Mouse (Mus musculus): Measurements from ENCODE around the gene Col4a5. TPM values are rescaled to one million over a fixed set of nuclear protein-coding genes. Genes with fewer than 3 reads are reported as not detected.
A peak's percentile ranks its signal among the peaks of the same experiment; 100 is the strongest.

Gene Col4a5
- total and polyA plus RNA-seq, 3 experiments: not detected

DNA sequence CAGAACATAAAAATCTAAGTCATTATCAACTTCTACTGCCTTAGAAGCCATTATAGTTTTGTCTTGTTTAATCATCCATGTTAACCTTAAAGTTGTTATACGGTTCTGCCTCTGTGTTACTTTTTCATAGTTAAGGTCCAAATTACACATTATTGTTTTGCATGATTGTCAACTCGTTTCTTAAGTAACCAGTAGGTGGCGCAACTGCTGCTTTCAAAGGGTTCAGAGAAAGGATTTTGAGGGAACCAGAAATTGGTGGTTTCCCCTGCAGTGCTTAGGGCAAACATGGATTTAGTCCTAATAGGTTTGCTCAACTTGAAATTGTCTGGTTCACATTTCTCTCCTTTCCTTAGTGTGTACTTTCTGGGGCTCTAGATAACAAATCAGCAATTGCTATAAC lies 115.1 kb downstream of the Col4a5 start:
- TF ChIP-seq CHD1 (IDR thresholded peaks at IDR 0.05; ENCODE audit: low read depth, low read length) (no peak), RAD21 (IDR thresholded peaks at IDR 0.05; ENCODE audit: low read depth, low read length) (peak; percentile 49), USF1 (IDR thresholded peaks at IDR 0.05; ENCODE audit: low read depth, low read length) (no peak), CTCF (conservative IDR thresholded peaks at IDR 0.05 in 1 of 2, IDR thresholded peaks at IDR 0.05 in 1 of 2; ENCODE audit: low read depth in 2 of 2, low read length in 2 of 2) (peak in 1 of 2 experiments; percentile 60; a peak in 2 of 4 replicates), RCOR1 (conservative IDR thresholded peaks at IDR 0.05; ENCODE audit: low read depth, low read length) (no peak), CHD2 (IDR thresholded peaks at IDR 0.05; ENCODE audit: low read length) (no peak), ZNF384 (IDR thresholded peaks at IDR 0.05; ENCODE audit: low read depth, low read length) (no peak), SMC3 (IDR thresholded peaks at IDR 0.05; ENCODE audit: low read depth, low read length) (peak; percentile 37; the same call in 1 of the 2 replicates)
- no peak overlapping the region for H3K4me3 ChIP-seq (replicated peaks in 1 of 3; ENCODE audit: low read depth in 2 of 3, low read length in 2 of 3, poor library complexity in 1 of 3)
- DNase-seq (ENCODE audit: extremely low read depth): peak; percentile 53
- dilution Hi-C loops (cut with MboI; ENCODE audit: extremely low pct_ligation_motif_present, extremely low pct_unique_long_range_greater_than_20kb, low sequenced_read_pairs) (no loop called here), in situ Hi-C loops (cut with MboI; ENCODE audit: low pct_ligation_motif_present, low pct_unique_long_range_greater_than_20kb, low sequenced_read_pairs) (no loop called here)
- no peaks in the 10 kb centered on the region for H3K4me1 ChIP-seq (ENCODE audit: control insufficient read depth in 1 of 2, insufficient read depth in 2 of 2)
- H3K27ac ChIP-seq (ENCODE audit: insufficient read depth, low read depth): no peak overlapping the region
- no peaks in the 10 kb centered on the region for H3K79me2 ChIP-seq (replicated peaks; ENCODE audit: control insufficient read depth, extremely low read depth, insufficient read depth, poor library complexity, severe bottlenecking)
- H3K9me3 ChIP-seq (replicated peaks; ENCODE audit: low read length): no peaks in the 10 kb centered on the region
- H3K27me3 ChIP-seq (replicated peaks): no peaks in the 10 kb centered on the region
- H3K9ac ChIP-seq (ENCODE audit: insufficient read depth, low read depth): no peak overlapping the region
- H3K4me2 ChIP-seq (ENCODE audit: insufficient read depth, low read depth, poor library complexity, severe bottlenecking): no peak overlapping the region
- no peaks in the 10 kb centered on the region for H3K36me3 ChIP-seq (replicated peaks in 1 of 2; ENCODE audit: control insufficient read depth in 1 of 2, insufficient read depth in 1 of 2, low read length in 1 of 2)

DNA sequence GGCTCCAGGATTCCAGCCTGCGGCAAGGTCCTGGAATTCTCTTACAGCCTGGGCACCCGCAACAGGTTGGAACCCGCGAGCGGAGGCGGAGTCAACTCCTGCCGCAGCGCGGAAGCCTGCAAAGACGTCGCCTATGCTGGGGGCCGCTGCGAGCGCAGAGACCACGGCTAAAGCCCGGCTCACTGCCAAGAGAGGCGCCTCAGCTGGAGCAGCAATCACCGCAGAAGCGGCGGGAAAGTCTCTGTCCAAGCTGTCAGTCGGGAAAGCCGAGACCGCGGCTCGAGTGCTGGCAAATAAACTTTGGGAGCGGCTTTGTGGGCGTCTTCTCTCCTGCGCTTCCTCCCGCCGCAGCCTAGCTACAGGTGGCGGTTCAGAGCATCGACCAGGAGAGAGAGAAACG lies 246.5 kb downstream of the Col4a5 start:
- TF ChIP-seq EP300 (IDR thresholded peaks at IDR 0.05; ENCODE audit: low read length) (no peak), CHD1 (IDR thresholded peaks at IDR 0.05; ENCODE audit: low read depth, low read length) (no peak), SMC3 (IDR thresholded peaks at IDR 0.05; ENCODE audit: low read depth, low read length) (no peak), HCFC1 (IDR thresholded peaks at IDR 0.05; ENCODE audit: low read depth, low read length) (no peak), ZKSCAN1 (IDR thresholded peaks at IDR 0.05; ENCODE audit: borderline replicate concordance, low read depth, low read length) (no peak), MAZ (IDR thresholded peaks at IDR 0.05; ENCODE audit: low read depth, low read length) (no peak), SIN3A (IDR thresholded peaks at IDR 0.05; ENCODE audit: low read length) (no peak), BHLHE40 (IDR thresholded peaks at IDR 0.05; ENCODE audit: low read depth, low read length) (no peak), JUN (IDR thresholded peaks at IDR 0.05; ENCODE audit: insufficient read depth, low read depth, low read length) (no peak), IRF4 (IDR thresholded peaks at IDR 0.05; ENCODE audit: low read depth, low read length) (no peak), RCOR1 (conservative IDR thresholded peaks at IDR 0.05; ENCODE audit: low read depth, low read length) (no peak), GABPA (IDR thresholded peaks at IDR 0.05; ENCODE audit: insufficient replicate concordance, low read depth, low read length) (no peak), JUND (conservative IDR thresholded peaks at IDR 0.05; ENCODE audit: low read depth, low read length) (no peak), POLR2AphosphoS2 (IDR thresholded peaks at IDR 0.05; ENCODE audit: low read depth, low read length) (no peak), ZMIZ1 (IDR thresholded peaks at IDR 0.05; ENCODE audit: low read depth, low read length) (no peak), NELFE (IDR thresholded peaks at IDR 0.05; ENCODE audit: low read depth, low read length) (no peak), MEF2A (IDR thresholded peaks at IDR 0.05; ENCODE audit: borderline replicate concordance, low read depth, low read length) (no peak), ZNF384 (IDR thresholded peaks at IDR 0.05; ENCODE audit: low read depth, low read length) (no peak)
- H3K4me1 ChIP-seq (ENCODE audit: control insufficient read depth in 1 of 2, insufficient read depth in 2 of 2): no peaks in the 10 kb centered on the region
- no peak overlapping the region for H3K4me3 ChIP-seq (replicated peaks in 1 of 3; ENCODE audit: low read depth in 2 of 3, low read length in 2 of 3, poor library complexity in 1 of 3)
- no peaks in the 10 kb centered on the region for H3K9me3 ChIP-seq (replicated peaks; ENCODE audit: low read length)
- no peak overlapping the region for H3K27ac ChIP-seq (ENCODE audit: insufficient read depth, low read depth)
- H3K79me2 ChIP-seq (replicated peaks; ENCODE audit: control insufficient read depth, extremely low read depth, insufficient read depth, poor library complexity, severe bottlenecking): no peaks in the 10 kb centered on the region
- no peaks in the 10 kb centered on the region for H3K27me3 ChIP-seq (replicated peaks)
- no peak overlapping the region for H3K9ac ChIP-seq (ENCODE audit: insufficient read depth, low read depth)
- no peak overlapping the region for H3K4me2 ChIP-seq (ENCODE audit: insufficient read depth, low read depth, poor library complexity, severe bottlenecking)
- H3K36me3 ChIP-seq (replicated peaks in 1 of 2; ENCODE audit: control insufficient read depth in 1 of 2, insufficient read depth in 1 of 2, low read length in 1 of 2): no peaks in the 10 kb centered on the region
- dilution Hi-C loops (cut with MboI; ENCODE audit: extremely low pct_ligation_motif_present, extremely low pct_unique_long_range_greater_than_20kb, low sequenced_read_pairs) (no loop called here), in situ Hi-C loops (cut with MboI; ENCODE audit: low pct_ligation_motif_present, low pct_unique_long_range_greater_than_20kb, low sequenced_read_pairs) (no loop called here)
- no peak for DNase-seq (ENCODE audit: extremely low read depth)

Data from CH12.LX (cell line).